Mouse (Mus musculus) liver, embryonic 14.5 days (tissue): ENCODE data around the gene Egln1. TPM values are rescaled to one million over a fixed set of nuclear protein-coding genes. Genes with fewer than 3 reads are reported as not detected.
A peak's percentile ranks its signal among the peaks of the same experiment; 100 is the strongest.

Source experiments
- ATAC-seq: fragments of 200-750 bp; cut with Nextera tagmentation; 2 replicates; pipeline ENCODE4 v1.8.0; 2017; ENCODE audit warnings: moderate number of reproducible peaks, mild to moderate bottlenecking, moderate library complexity; ENCODE audit not compliant: insufficient read depth
- DNase-seq, 3 experiments: peaks; one replicate each; pipeline ENCODE4 v3.0.0-alpha.2; 2012 to 2013; ENCODE audit warnings: low read depth in 3 of 3, low spot score in 3 of 3
- H3K27ac ChIP-seq: fragments of 300-500 bp; sonication (generic); 2 replicates; pipeline ENCODE4 v1.5.1; 2014; ENCODE audit warnings: moderate library complexity, mild to moderate bottlenecking, control low read depth, inconsistent platforms
- H3K27me3 ChIP-seq: fragments of 300-500 bp; sonication (generic); 2 replicates; pipeline ENCODE4 v1.6.1; 2014; ENCODE audit warnings: mild to moderate bottlenecking, low read length, moderate library complexity; ENCODE audit not compliant: control insufficient read depth, insufficient read depth
- H3K36me3 ChIP-seq: fragments of 300-500 bp; sonication (generic); replicated peaks from 2 replicates; pipeline ENCODE4 v1.6.1; 2014; ENCODE audit warnings: low read depth; ENCODE audit not compliant: control insufficient read depth, insufficient read depth
- H3K4me1 ChIP-seq, 2 experiments: fragments of 200-500 bp in 1 of 2; fragments of 300-500 bp in 1 of 2; sonication (generic) in 1 of 2; replicated peaks; 2 replicates each; pipeline ENCODE4 v1.6.1; 2012 to 2014; ENCODE audit warnings: antibody characterized with exemption in 1 of 2, inconsistent platforms in 1 of 2, low read length in 1 of 2; ENCODE audit not compliant: control insufficient read depth in 2 of 2, insufficient read depth in 2 of 2
- H3K4me2 ChIP-seq: fragments of 300-500 bp; sonication (generic); 2 replicates; pipeline ENCODE4 v1.6.1; 2014; ENCODE audit warnings: low read depth, mild to moderate bottlenecking, control low read depth, moderate library complexity
- H3K4me3 ChIP-seq, 2 experiments: fragments of 200-500 bp in 1 of 2; fragments of 300-500 bp in 1 of 2; sonication (generic) in 1 of 2; 2 replicates each; pipeline ENCODE4 v1.5.1; 2012 to 2014; ENCODE audit warnings: low read depth in 2 of 2, low read length in 2 of 2, mild to moderate bottlenecking in 2 of 2, control low read depth in 1 of 2, inconsistent platforms in 1 of 2, moderate library complexity in 1 of 2; ENCODE audit not compliant: insufficient read depth in 1 of 2
- H3K9ac ChIP-seq: fragments of 300-500 bp; sonication (generic); replicated peaks from 2 replicates; pipeline ENCODE4 v1.6.1; 2014; ENCODE audit warnings: mild to moderate bottlenecking, control low read depth, moderate library complexity
- H3K9me3 ChIP-seq: fragments of 300-500 bp; sonication (generic); 2 replicates; pipeline ENCODE4 v1.6.1; 2016; ENCODE audit warnings: low read length, mixed read lengths; ENCODE audit not compliant: control insufficient read depth
- CTCF ChIP-seq: IDR thresholded peaks from 2 replicates; pipeline ENCODE4 v1.5.1; 2016; ENCODE audit warnings: antibody characterized with exemption, low read depth, control low read depth
- EP300 ChIP-seq: IDR thresholded peaks from 2 replicates; pipeline ENCODE4 v1.6.1; 2016; ENCODE audit warnings: antibody characterized with exemption, low read depth
- WGBS: fragments of 180-500 bp; shearing (Covaris S2); extraction: QIAGEN DNeasy Blood & Tissue Kit; methylation state at CpG from one replicate; pipeline ENCODE4 v1.1.7; 2014; ENCODE audit not compliant: insufficient replicate concordance; 5-methylcytosine and 5-hydroxymethylcytosine counted together
- polyA plus RNA-seq, 2 experiments: library from polyadenylated mRNA; depleted of rRNA in 1 of 2; stranded (reverse) in 1 of 2; unstranded in 1 of 2; fragments of >200 nt; fragmentation: Nextera tagmentation in 1 of 2; extraction: Ambion mirVana in 1 of 2; gene quantifications; 2 replicates each; pipeline versions ENCODE4 v1.2.1 to v1.2.3; 2012 to 2014

Gene Egln1
- polyA plus RNA-seq, 2 experiments = 3.9 to 5.5 TPM

DNA sequence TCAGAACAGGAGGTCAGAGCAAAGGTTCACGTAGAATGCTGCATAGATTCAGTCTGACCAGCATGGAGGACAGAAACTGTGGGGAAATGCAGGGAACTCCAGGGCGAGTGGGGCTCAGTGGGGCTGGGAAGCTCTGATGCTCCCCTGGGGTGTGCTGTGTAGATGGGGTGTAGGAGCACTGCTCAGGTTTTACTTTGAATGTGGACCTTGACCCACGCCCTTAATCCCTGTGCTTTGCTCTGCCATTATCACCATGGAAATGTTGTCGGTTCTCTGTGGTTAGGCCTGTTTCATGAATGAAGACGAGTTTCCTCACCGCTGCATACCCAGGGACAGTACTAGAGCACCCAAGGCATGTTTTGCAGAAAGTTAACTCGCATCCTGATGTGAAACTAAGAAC is 77.7 kb downstream of the Egln1 start:
- no peak overlapping the region for H3K9ac ChIP-seq
- no peak for ATAC-seq
- TF ChIP-seq CTCF (no peak), EP300 (no peak)
- H3K4me1 ChIP-seq = peaks cover 0 to 8% of the 10 kb centered on the region in 2 experiments; a peak in 3 of 4 replicates
- no peak overlapping the region for H3K4me3 ChIP-seq
- H3K27me3 ChIP-seq = no peaks in the 10 kb centered on the region
- H3K27ac ChIP-seq = no peak overlapping the region
- no peaks in the 10 kb centered on the region for H3K9me3 ChIP-seq
- H3K36me3 ChIP-seq = peaks cover 10% of the 10 kb centered on the region
- no peak for DNase-seq
- H3K4me2 ChIP-seq = no peak overlapping the region
- 74% methylated on average over 7 of the region's 7 CpGs for WGBS

DNA sequence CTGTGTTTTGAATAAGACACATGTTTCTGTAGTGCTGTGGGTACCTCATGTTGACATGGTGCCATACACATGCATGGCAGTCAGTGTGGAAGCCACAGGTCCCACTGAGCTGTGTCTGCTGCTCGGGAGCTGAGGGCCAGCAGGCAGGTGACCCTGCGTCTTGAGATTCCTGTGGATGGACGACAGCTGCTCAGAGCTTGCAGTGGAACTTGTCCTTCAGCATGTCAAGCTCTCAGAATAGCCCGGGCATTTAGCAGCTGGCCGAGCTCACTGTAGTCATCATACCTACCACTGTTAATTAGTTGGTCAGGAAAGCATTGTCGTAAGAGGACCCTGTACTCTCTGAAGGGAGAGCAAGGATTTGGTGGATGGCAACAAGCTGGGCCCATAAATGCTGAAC is 79.4 kb downstream of the Egln1 start:
- Histone ChIP-seq H3K9me3 (no peaks in the 10 kb centered on the region), H3K27me3 (no peaks in the 10 kb centered on the region), H3K9ac (no peak overlapping the region), H3K4me3 (no peak overlapping the region), H3K4me2 (no peak overlapping the region), H3K4me1 (peaks cover 0 to 14% of the 10 kb centered on the region in 2 experiments), H3K36me3 (peaks cover 10% of the 10 kb centered on the region), H3K27ac (no peak overlapping the region)
- ATAC-seq (no peak), DNase-seq (no peak)
- TF ChIP-seq CTCF = no peak
- TF ChIP-seq EP300 = no peak
- WGBS = 77% methylated on average over 6 of the region's 6 CpGs

DNA sequence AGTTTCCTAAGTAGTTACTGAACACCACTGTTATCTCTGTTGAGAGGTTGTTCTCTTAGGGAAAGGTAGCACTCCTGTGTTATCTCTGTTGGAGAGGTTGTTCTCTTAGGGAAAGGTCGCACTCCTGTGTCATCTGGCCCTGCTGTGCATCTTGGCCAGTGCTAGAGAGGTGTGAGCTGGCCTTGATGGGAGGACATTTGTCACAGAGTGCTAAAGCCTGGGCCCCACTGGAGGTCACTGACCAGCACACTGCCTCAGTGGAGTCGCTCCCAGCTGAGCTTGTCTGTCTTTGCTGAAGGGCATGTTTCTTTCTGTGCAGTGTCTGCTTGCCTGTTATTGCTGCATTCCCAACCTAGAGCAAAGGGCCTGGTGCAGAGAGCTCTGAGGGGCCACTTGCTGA is 82.0 kb downstream of the Egln1 start:
- DNase-seq = no peak
- Histone ChIP-seq H3K4me1 (peaks cover 5 to 18% of the 10 kb centered on the region in 2 experiments), H3K27me3 (no peaks in the 10 kb centered on the region), H3K36me3 (peaks cover 7% of the 10 kb centered on the region), H3K4me2 (no peak overlapping the region), H3K4me3 (no peak overlapping the region), H3K9ac (no peak overlapping the region), H3K27ac (no peak overlapping the region), H3K9me3 (no peaks in the 10 kb centered on the region)
- no peak for ATAC-seq
- TF ChIP-seq EP300 (no peak), CTCF (no peak)
- WGBS = 44% methylated on average over 2 of the region's 2 CpGs

DNA sequence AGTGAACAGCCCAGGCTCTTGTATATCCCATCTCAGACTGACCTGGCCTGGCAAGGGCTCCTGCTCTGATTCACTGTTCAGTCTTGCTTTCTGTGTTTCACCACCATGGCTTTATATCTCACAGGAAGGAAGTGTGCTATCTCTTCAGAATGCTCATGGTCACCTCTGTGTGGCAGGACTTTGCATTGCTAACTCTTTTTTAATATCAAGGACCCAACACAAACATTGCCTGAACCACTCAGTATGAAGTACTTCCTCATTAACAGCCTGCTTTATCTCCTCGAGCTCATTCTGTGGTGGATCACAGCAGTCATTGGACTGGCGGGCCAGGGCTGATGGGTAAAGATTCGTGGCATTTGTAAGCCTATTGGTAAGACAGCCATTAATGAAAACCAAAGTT is 82.5 kb downstream of the Egln1 start:
- DNase-seq (no peak), ATAC-seq (no peak)
- WGBS = 5% methylated on average over 3 of the region's 3 CpGs
- no peaks in the 10 kb centered on the region for H3K9me3 ChIP-seq
- H3K4me3 ChIP-seq = no peak overlapping the region
- no peak overlapping the region for H3K4me2 ChIP-seq
- H3K27ac ChIP-seq = no peak overlapping the region
- peaks cover 3% of the 10 kb centered on the region for H3K36me3 ChIP-seq
- no peak for TF ChIP-seq EP300
- no peak for TF ChIP-seq CTCF
- H3K4me1 ChIP-seq = peaks cover 5 to 18% of the 10 kb centered on the region in 2 experiments
- H3K27me3 ChIP-seq = no peaks in the 10 kb centered on the region
- H3K9ac ChIP-seq = no peak overlapping the region

DNA sequence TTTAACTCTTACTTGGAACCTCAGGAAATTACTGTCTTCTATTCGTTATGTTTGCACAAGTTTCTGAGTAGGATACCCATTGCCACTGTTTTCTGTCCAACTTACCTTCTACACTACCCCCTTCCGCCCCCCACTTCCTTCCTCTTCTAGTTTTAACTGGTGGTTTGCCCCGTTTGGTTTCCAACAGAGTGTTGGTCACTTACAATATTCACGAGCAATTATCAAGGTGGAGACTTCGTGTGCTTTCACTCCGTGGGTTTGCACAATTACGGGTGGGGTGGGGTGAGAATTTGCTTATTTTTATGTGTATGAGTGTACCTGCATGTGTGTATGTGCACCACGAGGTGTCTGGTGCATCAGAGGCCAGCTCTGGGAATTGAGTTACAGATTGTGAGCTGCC is 85.4 kb downstream of the Egln1 start:
- TF ChIP-seq CTCF (no peak; the same call in 1 of the 2 replicates), EP300 (no peak)
- 3% methylated on average over 8 of the region's 8 CpGs for WGBS
- Histone ChIP-seq H3K27ac (no peak overlapping the region), H3K4me2 (peak overlapping the region; percentile 88), H3K27me3 (no peaks in the 10 kb centered on the region), H3K4me3 (peak overlapping the region; percentile 74 to 77), H3K9ac (peak overlapping the region; percentile 86), H3K9me3 (no peaks in the 10 kb centered on the region), H3K4me1 (peaks cover 5 to 20% of the 10 kb centered on the region in 2 experiments), H3K36me3 (peaks cover 3% of the 10 kb centered on the region; the same call in 1 of the 2 replicates)
- no peak for DNase-seq
- ATAC-seq = no peak
